Mouse (Mus musculus) CH12.LX (cell line): ENCODE results near the gene Tmem106a. TPM values are rescaled to one million over a fixed set of nuclear protein-coding genes. Genes with fewer than 3 reads are reported as not detected.

Source experiments
- DNase-seq: peaks from one replicate; pipeline ENCODE4 v3.0.0-alpha.2; 2013; ENCODE audit errors: extremely low read depth
- H3K27ac ChIP-seq: 2 replicates; pipeline ENCODE4 v1.5.1; 2012; ENCODE audit warnings: low read depth, mild to moderate bottlenecking, control low read depth, moderate library complexity; ENCODE audit not compliant: insufficient read depth
- H3K27me3 ChIP-seq: replicated peaks from 2 replicates; pipeline ENCODE3; 2012; ENCODE audit warnings: inconsistent platforms
- H3K36me3 ChIP-seq, 2 experiments: replicated peaks in 1 of 2; 2 replicates each; pipeline versions ENCODE3 to v1.6.1; 2012; ENCODE audit warnings: inconsistent platforms in 1 of 2, low read length in 1 of 2, mild to moderate bottlenecking in 1 of 2, mixed read lengths in 1 of 2, moderate library complexity in 1 of 2; ENCODE audit not compliant: control insufficient read depth in 1 of 2, insufficient read depth in 1 of 2
- H3K4me1 ChIP-seq, 2 experiments: 2 replicates each; pipeline ENCODE4 v1.6.1; 2012; ENCODE audit warnings: inconsistent platforms in 1 of 2, moderate library complexity in 1 of 2; ENCODE audit not compliant: insufficient read depth in 2 of 2, control insufficient read depth in 1 of 2
- H3K4me2 ChIP-seq: 2 replicates; pipeline ENCODE4 v1.6.1; 2012; ENCODE audit warnings: low read depth, mild to moderate bottlenecking, control low read depth; ENCODE audit not compliant: poor library complexity, insufficient read depth, severe bottlenecking
- H3K4me3 ChIP-seq, 3 experiments: fragments of 150-350 bp in 1 of 3; sonication (generic) in 1 of 3; replicated peaks in 1 of 3; 2 replicates each; pipeline versions ENCODE3 to v1.5.1; 2011 to 2012; ENCODE audit warnings: low read depth in 2 of 3, low read length in 2 of 3, mild to moderate bottlenecking in 2 of 3, moderate library complexity in 2 of 3, control low read depth in 1 of 3, improper control_type of control experiment in 1 of 3, inconsistent platforms in 1 of 3, mixed read lengths in 1 of 3; ENCODE audit not compliant: poor library complexity in 1 of 3
- H3K79me2 ChIP-seq: replicated peaks from 2 replicates; pipeline ENCODE4 v1.6.1; 2012; ENCODE audit warnings: mild to moderate bottlenecking, moderate library complexity; ENCODE audit not compliant: control insufficient read depth, poor library complexity, insufficient read depth, severe bottlenecking; ENCODE audit errors: extremely low read depth
- H3K9ac ChIP-seq: 2 replicates; pipeline ENCODE4 v1.6.1; 2012; ENCODE audit warnings: low read depth, mild to moderate bottlenecking, control low read depth, moderate library complexity; ENCODE audit not compliant: insufficient read depth
- H3K9me3 ChIP-seq: replicated peaks from 2 replicates; pipeline ENCODE3; 2012; ENCODE audit warnings: low read length, inconsistent platforms, mixed read lengths
- CHD1 ChIP-seq: IDR thresholded peaks from 2 replicates; pipeline ENCODE4 v1.6.1; 2012; ENCODE audit warnings: low read depth, low read length, improper control_type of control experiment, inconsistent platforms
- CTCF ChIP-seq, 2 experiments: IDR thresholded peaks in 1 of 2; conservative IDR thresholded peaks in 1 of 2; 2 replicates each; pipeline ENCODE4 v1.5.1; 2011 to 2012; ENCODE audit warnings: low read depth in 2 of 2, low read length in 2 of 2, improper control_type of control experiment in 1 of 2, inconsistent platforms in 1 of 2, mild to moderate bottlenecking in 1 of 2, moderate library complexity in 1 of 2
- E2F4 ChIP-seq: IDR thresholded peaks from 2 replicates; pipeline ENCODE4 v1.6.1; 2011; ENCODE audit warnings: low read depth, low read length, improper control_type of control experiment; ENCODE audit not compliant: insufficient replicate concordance
- ELF1 ChIP-seq: IDR thresholded peaks from 2 replicates; pipeline ENCODE4 v1.6.1; 2014; ENCODE audit warnings: low read depth, mild to moderate bottlenecking, inconsistent platforms, low read length, improper control_type of control experiment
- GABPA ChIP-seq: IDR thresholded peaks from 2 replicates; pipeline ENCODE4 v1.6.1; 2012; ENCODE audit warnings: low read depth, low read length, improper control_type of control experiment, inconsistent platforms; ENCODE audit not compliant: insufficient replicate concordance
- HCFC1 ChIP-seq: IDR thresholded peaks from 2 replicates; pipeline ENCODE4 v1.6.1; 2012; ENCODE audit warnings: low read depth, mild to moderate bottlenecking, inconsistent platforms, low read length, improper control_type of control experiment
- JUN ChIP-seq: IDR thresholded peaks from 2 replicates; pipeline ENCODE4 v1.6.1; 2011; ENCODE audit warnings: low read depth, mild to moderate bottlenecking, low read length, improper control_type of control experiment, moderate library complexity; ENCODE audit not compliant: insufficient read depth
- MAFK ChIP-seq: IDR thresholded peaks from 2 replicates; pipeline ENCODE4 v1.6.1; 2011; ENCODE audit warnings: low read length, improper control_type of control experiment; ENCODE audit not compliant: insufficient replicate concordance
- NELFE ChIP-seq: IDR thresholded peaks from 2 replicates; pipeline ENCODE4 v1.6.1; 2011; ENCODE audit warnings: low read depth, low read length, improper control_type of control experiment
- POLR2A ChIP-seq: IDR thresholded peaks from 2 replicates; pipeline ENCODE4 v1.6.1; 2011; ENCODE audit warnings: low read depth, mild to moderate bottlenecking, improper control_type of control experiment, low read length
- RAD21 ChIP-seq: IDR thresholded peaks from 2 replicates; pipeline ENCODE4 v1.6.1; 2011; ENCODE audit warnings: low read depth, mild to moderate bottlenecking, low read length, improper control_type of control experiment, moderate library complexity
- RCOR1 ChIP-seq: conservative IDR thresholded peaks from 2 replicates; pipeline ENCODE4 v1.6.1; 2012; ENCODE audit warnings: low read depth, mild to moderate bottlenecking, inconsistent platforms, low read length, improper control_type of control experiment
- SMC3 ChIP-seq: IDR thresholded peaks from 2 replicates; pipeline ENCODE4 v1.6.1; 2011; ENCODE audit warnings: low read depth, low read length, improper control_type of control experiment
- TBP ChIP-seq: conservative IDR thresholded peaks from 2 replicates; pipeline ENCODE4 v1.6.1; 2011; ENCODE audit warnings: low read depth, low read length, improper control_type of control experiment
- USF2 ChIP-seq: conservative IDR thresholded peaks from 2 replicates; pipeline ENCODE4 v1.6.1; 2011; ENCODE audit warnings: low read depth, low read length, improper control_type of control experiment
- ZKSCAN1 ChIP-seq: IDR thresholded peaks from 2 replicates; pipeline ENCODE4 v1.6.1; 2012; ENCODE audit warnings: low read depth, inconsistent platforms, low read length, improper control_type of control experiment, borderline replicate concordance
- ZMIZ1 ChIP-seq: IDR thresholded peaks from 2 replicates; pipeline ENCODE4 v1.6.1; 2012; ENCODE audit warnings: low read depth, mild to moderate bottlenecking, inconsistent platforms, low read length, improper control_type of control experiment
- dilution Hi-C: fragments of 300-500 bp; cut with MboI; formaldehyde crosslinking; loops from 2 replicates; pipeline ENCODE4 v1.14.3; 2020; ENCODE audit warnings: low sequenced_read_pairs; ENCODE audit not compliant: extremely low pct_unique_long_range_greater_than_20kb, extremely low pct_ligation_motif_present
- in situ Hi-C: fragments of 300-500 bp; cut with MboI; formaldehyde crosslinking; loops from 3 replicates; pipeline ENCODE4 v1.14.3; 2019; ENCODE audit warnings: low sequenced_read_pairs, low pct_ligation_motif_present, low pct_unique_long_range_greater_than_20kb, mixed read lengths
- polyA plus RNA-seq: library from polyadenylated mRNA; unstranded; fragments of >175 nt; gene quantifications from 2 replicates; pipeline ENCODE4 v1.2.1, GENCODE M21; 2012; ENCODE audit warnings: low read depth; ENCODE audit not compliant: insufficient read length
- total RNA-seq, 2 experiments: library from RNA; depleted of rRNA; stranded (reverse); fragments of 300-350 nt in 1 of 2; fragments of >200 nt in 1 of 2; gene quantifications; 2 replicates each; pipeline ENCODE4 v1.2.3; 2012 to 2014

Tmem106a gene
- total and polyA plus RNA-seq, 3 experiments = 2.2 to 9.1 (median 2.8) TPM

- H3K9me3 ChIP-seq = no peaks in the 10 kb centered on the region
- TF ChIP-seq ZKSCAN1 = no peak
- no peak for TF ChIP-seq TBP
- TF ChIP-seq RCOR1 = no peak
- TF ChIP-seq GABPA = no peak
- TF ChIP-seq CTCF (conservative IDR thresholded peaks at IDR 0.05 in 1 of 2, IDR thresholded peaks at IDR 0.05 in 1 of 2; ENCODE audit: low read depth in 2 of 2, low read length in 2 of 2) = no peak
- TF ChIP-seq CHD1 = no peak
- TF ChIP-seq ELF1 = no peak
- H3K36me3 ChIP-seq = peaks cover 32 to 57% of the 10 kb centered on the region in 2 experiments
- no peak for DNase-seq
- H3K4me2 ChIP-seq = no peak overlapping the region
- H3K4me1 ChIP-seq = peaks cover 6 to 16% of the 10 kb centered on the region in 2 experiments
- no peaks in the 10 kb centered on the region for H3K79me2 ChIP-seq
- no peaks in the 10 kb centered on the region for H3K27me3 ChIP-seq
- no peak overlapping the region for H3K4me3 ChIP-seq
- dilution Hi-C loops (no loop called here), in situ Hi-C loops (no loop called here)
- H3K27ac ChIP-seq = no peak overlapping the region
- H3K9ac ChIP-seq = no peak overlapping the region
These were observed 5.6 kb downstream of the Tmem106a start for GRCm38 (mm10) chr11:101587676-101588075.

- no peaks in the 10 kb centered on the region for H3K27me3 ChIP-seq
- H3K27ac ChIP-seq = peak overlapping the region; percentile 38; the same call in 1 of the 2 replicates
- no peaks in the 10 kb centered on the region for H3K79me2 ChIP-seq
- peaks cover 6 to 16% of the 10 kb centered on the region in 2 experiments for H3K4me1 ChIP-seq
- TF ChIP-seq ZMIZ1 (no peak), NELFE (no peak), USF2 (no peak), GABPA (no peak), JUN (no peak), MAFK (no peak)
- TF ChIP-seq, all 38 proteins: peak for 0
- Histone ChIP-seq H3K9ac (peak overlapping the region; percentile 40), H3K9me3 (no peaks in the 10 kb centered on the region), H3K4me3 (no peak overlapping the region), H3K4me2 (no peak overlapping the region), H3K36me3 (peaks cover 32 to 53% of the 10 kb centered on the region in 2 experiments)
- dilution Hi-C loops (no loop called here), in situ Hi-C loops (no loop called here)
- DNase-seq = no peak
These were observed 6.8 kb downstream of the Tmem106a start for GRCm38 (mm10) chr11:101588868-101589267.

- Histone ChIP-seq H3K27me3 (no peaks in the 10 kb centered on the region), H3K4me3 (no peak overlapping the region), H3K27ac (peak overlapping the region; percentile 38; the same call in 1 of the 2 replicates), H3K9me3 (no peaks in the 10 kb centered on the region), H3K4me2 (no peak overlapping the region), H3K4me1 (peaks cover 6 to 16% of the 10 kb centered on the region in 2 experiments), H3K9ac (peak overlapping the region; percentile 40), H3K36me3 (peaks cover 32 to 48% of the 10 kb centered on the region in 2 experiments), H3K79me2 (no peaks in the 10 kb centered on the region)
- in situ Hi-C loops (no loop called here), dilution Hi-C loops (no loop called here)
- DNase-seq = peak; percentile 93
- TF ChIP-seq E2F4 (no peak), CTCF (conservative IDR thresholded peaks at IDR 0.05 in 1 of 2, IDR thresholded peaks at IDR 0.05 in 1 of 2; ENCODE audit: low read depth in 2 of 2, low read length in 2 of 2) (peak; percentile 87 to 94), HCFC1 (peak; percentile 70), POLR2A (0 out of 2 replicates have a peak, but pooled peaks have one; percentile 12), RAD21 (peak; percentile 59), SMC3 (peak; percentile 63), JUN (no peak), ELF1 (peak; percentile 88)
These were observed 7.4 kb downstream of the Tmem106a start for GRCm38 (mm10) chr11:101589444-101589843.
